Mouse (Mus musculus) frontal cortex, postnatal 25 days (tissue): Measurements from ENCODE around the gene Thsd1.
"Not testable (repeated sequence)": the region's sequence is repeated elsewhere in the genome, so short reads cannot be mapped to it uniquely, and the experiment has no call there.

Experiments
- DNase-seq, 2 experiments: peaks; one replicate each; pipeline ENCODE4 v3.0.0; 2022; ENCODE audit warnings: low spot score in 2 of 2

Thsd1 gene

GRCm38 (mm10) chr8:22264787-22265186 is 37.7 kb downstream of the Thsd1 start:
- DNase-seq, result no peak

GRCm38 (mm10) chr8:22265194-22265593 is 38.1 kb downstream of the Thsd1 start:
- DNase-seq, result no peak

GRCm38 (mm10) chr8:22266809-22267208 is 39.7 kb downstream of the Thsd1 start:
- no peak for DNase-seq

- no peak for DNase-seq
Observed at GRCm38 (mm10) chr8:22273142-22273541, 46.0 kb downstream of the Thsd1 start.

GRCm38 (mm10) chr8:22274641-22275040 is 47.5 kb downstream of the Thsd1 start:
- DNase-seq, result no peak

- no peak for DNase-seq
Observed at GRCm38 (mm10) chr8:22282999-22283491, 55.9 kb downstream of the Thsd1 start, which contains the start of gene Tpte. Gene Tpte (plus strand): TSS chr8:22283441.

- no peak for DNase-seq
Observed at GRCm38 (mm10) chr8:22302326-22302725, 75.2 kb downstream of the Thsd1 start.

- no peak for DNase-seq
Observed at GRCm38 (mm10) chr8:22302896-22303306, 75.8 kb downstream of the Thsd1 start.

GRCm38 (mm10) chr8:22304045-22304444 is 76.9 kb downstream of the Thsd1 start:
- not testable (repeated sequence) for DNase-seq

GRCm38 (mm10) chr8:22306999-22307398 is 79.9 kb downstream of the Thsd1 start:
- DNase-seq, result no peak
